Mouse (Mus musculus): Measurements from ENCODE around the gene Igsf9b. TPM values are rescaled to one million over a fixed set of nuclear protein-coding genes. Genes with fewer than 3 reads are reported as not detected.

The Igsf9b gene
- polyA plus RNA-seq (2012; rRNA removed): 25.7 and 31.6 TPM in 2 replicates

DNA sequence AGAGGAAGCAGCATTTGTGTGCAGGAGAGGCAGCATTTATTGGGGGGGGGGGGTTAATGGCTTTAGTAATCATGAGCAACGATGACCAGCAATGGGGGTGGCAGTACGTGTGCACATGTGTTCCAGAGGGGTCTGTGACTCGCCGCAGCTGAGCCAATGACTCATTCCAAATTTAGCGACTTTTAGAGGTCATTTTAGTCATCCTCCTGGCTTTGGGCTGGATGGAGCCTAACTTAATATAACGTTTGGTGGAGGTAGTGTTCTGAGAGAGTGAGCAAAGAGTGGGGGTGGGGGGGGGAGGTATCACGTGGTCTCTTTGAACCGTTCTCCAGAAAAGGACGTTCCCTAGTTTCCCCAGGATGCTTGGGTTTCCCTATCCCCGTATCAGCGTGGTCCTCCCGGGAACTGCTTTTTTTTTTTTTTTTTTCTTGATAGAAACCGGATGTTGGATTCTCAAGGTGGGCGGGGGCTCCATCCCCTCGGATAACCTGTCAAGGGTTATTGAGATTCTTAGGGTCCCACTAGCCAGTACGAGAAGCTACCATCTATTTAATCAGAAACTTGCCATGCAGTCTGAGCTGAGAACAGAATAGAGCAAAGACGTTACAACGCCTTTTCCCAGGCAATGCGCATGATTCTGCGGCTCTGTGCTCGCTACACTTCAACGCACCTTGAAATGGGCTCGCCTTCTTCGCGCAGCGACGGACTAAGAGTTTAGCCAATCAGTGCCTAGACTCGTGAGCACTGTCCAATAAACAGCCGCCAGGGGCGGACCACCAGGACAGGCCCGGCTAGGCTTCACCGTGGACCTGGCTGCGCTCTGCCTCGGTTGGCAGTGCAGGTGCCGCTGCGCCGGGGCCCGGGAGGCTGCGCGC lies at the start of gene Igsf9b:
TSS of gene Igsf9b (plus strand) at position 794 of the 875 bp plus-strand sequence.
- peaks cover 8% of the 10 kb centered on the region for H3K4me1 ChIP-seq (ENCODE audit: control insufficient read depth, insufficient read depth, low read length)
- under 1% methylated on average over 40 of the region's 40 CpGs for WGBS
- TF ChIP-seq CTCF (IDR thresholded peaks at IDR 0.05; ENCODE audit: borderline replicate concordance, insufficient read depth, low read depth, low read length) (no peak), POLR2A (IDR thresholded peaks at IDR 0.05; ENCODE audit: borderline replicate concordance, insufficient read depth, low read length) (peak; percentile 97)
- H3K27ac ChIP-seq (ENCODE audit: insufficient read depth, low read length): peak within 1 kb of the TSS; percentile 75
- peak; percentile 98 to 99 for DNase-seq
- no peaks in the 10 kb centered on the region for H3K27me3 ChIP-seq (ENCODE audit: control insufficient read depth, insufficient read depth, low read length)
- peak within 1 kb of the TSS; percentile 83 for H3K4me3 ChIP-seq (replicated peaks; ENCODE audit: insufficient read depth, low read depth, low read length)

GRCm38 (mm10) chr9:27252034-27252714 lies 46.8 kb upstream of the Igsf9b start:
- 69% methylated on average over 7 of the region's 7 CpGs for WGBS
- no peak overlapping the region for H3K27ac ChIP-seq (ENCODE audit: insufficient read depth, low read length)
- H3K4me3 ChIP-seq (replicated peaks; ENCODE audit: insufficient read depth, low read depth, low read length): no peak overlapping the region
- no peak for DNase-seq
- H3K4me1 ChIP-seq (ENCODE audit: control insufficient read depth, insufficient read depth, low read length): peaks cover 10% of the 10 kb centered on the region
- no peaks in the 10 kb centered on the region for H3K27me3 ChIP-seq (ENCODE audit: control insufficient read depth, insufficient read depth, low read length)
- TF ChIP-seq POLR2A (IDR thresholded peaks at IDR 0.05; ENCODE audit: borderline replicate concordance, insufficient read depth, low read length): no peak
- TF ChIP-seq CTCF (IDR thresholded peaks at IDR 0.05; ENCODE audit: borderline replicate concordance, insufficient read depth, low read depth, low read length): no peak

DNA sequence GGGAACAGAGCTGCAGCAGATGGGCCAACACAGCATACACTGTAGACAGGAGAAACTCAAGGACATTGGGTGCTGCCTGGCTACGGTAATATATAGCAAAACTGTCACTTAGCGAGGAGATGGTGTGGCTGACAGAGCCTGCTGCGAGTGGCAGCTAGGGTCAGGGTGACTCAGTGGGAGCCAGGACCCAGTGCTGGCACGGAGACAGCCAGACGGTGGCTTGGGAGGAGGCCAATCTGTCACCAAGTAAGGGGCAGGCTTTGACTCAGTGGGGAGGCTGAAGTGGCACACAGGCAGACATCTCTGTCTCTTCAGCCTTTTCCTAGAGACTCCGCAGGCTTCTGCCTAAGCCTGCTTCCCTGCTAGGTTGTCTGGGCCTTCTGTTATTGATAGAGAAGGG lies 42.5 kb upstream of the Igsf9b start:
- peaks cover 14% of the 10 kb centered on the region for H3K4me1 ChIP-seq (ENCODE audit: control insufficient read depth, insufficient read depth, low read length)
- TF ChIP-seq CTCF (IDR thresholded peaks at IDR 0.05; ENCODE audit: borderline replicate concordance, insufficient read depth, low read depth, low read length) (no peak), POLR2A (IDR thresholded peaks at IDR 0.05; ENCODE audit: borderline replicate concordance, insufficient read depth, low read length) (no peak)
- peak; percentile 79 to 80 for DNase-seq
- WGBS: 10% methylated on average over 6 of the region's 6 CpGs
- H3K4me3 ChIP-seq (replicated peaks; ENCODE audit: insufficient read depth, low read depth, low read length): no peak overlapping the region
- no peaks in the 10 kb centered on the region for H3K27me3 ChIP-seq (ENCODE audit: control insufficient read depth, insufficient read depth, low read length)
- H3K27ac ChIP-seq (ENCODE audit: insufficient read depth, low read length): no peak overlapping the region

- Histone ChIP-seq H3K27ac (ENCODE audit: insufficient read depth, low read length) (no peak overlapping the region), H3K4me1 (ENCODE audit: control insufficient read depth, insufficient read depth, low read length) (peaks cover 18% of the 10 kb centered on the region), H3K27me3 (ENCODE audit: control insufficient read depth, insufficient read depth, low read length) (no peaks in the 10 kb centered on the region), H3K4me3 (replicated peaks; ENCODE audit: insufficient read depth, low read depth, low read length) (no peak overlapping the region)
- TF ChIP-seq POLR2A (IDR thresholded peaks at IDR 0.05; ENCODE audit: borderline replicate concordance, insufficient read depth, low read length) (no peak), CTCF (IDR thresholded peaks at IDR 0.05; ENCODE audit: borderline replicate concordance, insufficient read depth, low read depth, low read length) (no peak)
- no peak for DNase-seq
- 98% methylated on average over 3 of the region's 3 CpGs for WGBS
These were observed 38.5 kb upstream of the Igsf9b start for GRCm38 (mm10) chr9:27260378-27260947.

GRCm38 (mm10) chr9:27261905-27262304 lies 37.1 kb upstream of the Igsf9b start:
- 77% methylated on average over 2 of the region's 2 CpGs for WGBS
- no peak overlapping the region for H3K4me3 ChIP-seq (replicated peaks; ENCODE audit: insufficient read depth, low read depth, low read length)
- TF ChIP-seq POLR2A (IDR thresholded peaks at IDR 0.05; ENCODE audit: borderline replicate concordance, insufficient read depth, low read length) (no peak), CTCF (IDR thresholded peaks at IDR 0.05; ENCODE audit: borderline replicate concordance, insufficient read depth, low read depth, low read length) (no peak)
- H3K4me1 ChIP-seq (ENCODE audit: control insufficient read depth, insufficient read depth, low read length): peaks cover 19% of the 10 kb centered on the region
- no peak for DNase-seq
- H3K27ac ChIP-seq (ENCODE audit: insufficient read depth, low read length): no peak overlapping the region
- no peaks in the 10 kb centered on the region for H3K27me3 ChIP-seq (ENCODE audit: control insufficient read depth, insufficient read depth, low read length)

- H3K27me3 ChIP-seq (ENCODE audit: control insufficient read depth, insufficient read depth, low read length): no peaks in the 10 kb centered on the region
- no peak overlapping the region for H3K27ac ChIP-seq (ENCODE audit: insufficient read depth, low read length)
- DNase-seq: no peak
- WGBS: 41% methylated on average over 3 of the region's 3 CpGs
- no peak overlapping the region for H3K4me3 ChIP-seq (replicated peaks; ENCODE audit: insufficient read depth, low read depth, low read length)
- TF ChIP-seq POLR2A (IDR thresholded peaks at IDR 0.05; ENCODE audit: borderline replicate concordance, insufficient read depth, low read length) (no peak), CTCF (IDR thresholded peaks at IDR 0.05; ENCODE audit: borderline replicate concordance, insufficient read depth, low read depth, low read length) (no peak)
- H3K4me1 ChIP-seq (ENCODE audit: control insufficient read depth, insufficient read depth, low read length): peaks cover 26% of the 10 kb centered on the region
These were observed 34.0 kb upstream of the Igsf9b start for GRCm38 (mm10) chr9:27265009-27265408.

GRCm38 (mm10) chr9:27267878-27268277 lies 31.1 kb upstream of the Igsf9b start:
- Histone ChIP-seq H3K27ac (ENCODE audit: insufficient read depth, low read length) (no peak overlapping the region), H3K4me3 (replicated peaks; ENCODE audit: insufficient read depth, low read depth, low read length) (no peak overlapping the region), H3K4me1 (ENCODE audit: control insufficient read depth, insufficient read depth, low read length) (peaks cover 26% of the 10 kb centered on the region), H3K27me3 (ENCODE audit: control insufficient read depth, insufficient read depth, low read length) (no peaks in the 10 kb centered on the region)
- 33% methylated on average over 5 of the region's 5 CpGs for WGBS
- DNase-seq: peak; percentile 33 to 54
- TF ChIP-seq POLR2A (IDR thresholded peaks at IDR 0.05; ENCODE audit: borderline replicate concordance, insufficient read depth, low read length) (no peak), CTCF (IDR thresholded peaks at IDR 0.05; ENCODE audit: borderline replicate concordance, insufficient read depth, low read depth, low read length) (no peak)
